Mouse (Mus musculus) T-helper 17 cell (primary cell): ENCODE results near the gene Tmem273.

Experiments used
- in situ Hi-C, 2 experiments: fragments of 300-600 bp; cut with MboI, MseI; formaldehyde crosslinking; loops; 1 replicate in 1 of 2; 2 replicates in 1 of 2; pipeline ENCODE4 v1.15.1; 2025; ENCODE audit warnings: high pct_unique_total_duplicates in 2 of 2

Tmem273 gene

DNA sequence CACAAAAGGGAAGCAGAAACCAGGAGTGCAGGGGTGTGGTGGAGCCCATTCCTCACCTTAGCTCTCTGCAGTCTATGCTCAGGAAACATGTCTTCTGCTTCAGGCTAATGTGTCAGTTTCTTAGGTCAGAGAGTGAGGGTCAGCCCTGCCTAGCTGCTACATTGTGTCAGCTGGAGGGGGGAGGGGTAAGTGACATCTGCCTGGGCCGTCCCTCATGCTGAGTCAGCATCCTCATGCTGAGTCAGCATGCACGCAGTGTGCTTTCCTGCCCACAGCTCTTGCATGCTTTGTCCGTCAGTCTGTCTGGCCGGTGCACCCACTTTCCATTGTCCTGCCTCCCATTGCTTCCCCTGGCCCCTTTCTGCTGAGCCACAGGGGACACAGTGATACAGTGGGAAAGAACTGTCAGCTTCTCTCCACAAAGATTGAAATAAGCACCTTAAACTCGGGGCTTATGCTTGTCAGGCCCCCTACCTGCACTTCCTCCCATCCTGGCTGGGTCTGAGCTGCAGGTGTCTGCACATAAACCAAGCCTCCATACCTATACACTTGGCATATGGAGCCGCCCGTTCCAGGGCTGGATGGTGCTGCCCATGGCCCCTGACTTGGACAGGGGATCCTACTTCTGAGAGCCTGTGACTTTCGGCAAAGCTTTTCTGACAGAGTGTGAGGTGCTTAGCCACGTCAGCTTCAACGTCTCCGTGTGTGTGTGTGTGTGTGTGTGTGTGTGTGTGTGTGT lies 74.2 kb downstream of the Tmem273 start:
- in situ Hi-C loops: no loop called here

DNA sequence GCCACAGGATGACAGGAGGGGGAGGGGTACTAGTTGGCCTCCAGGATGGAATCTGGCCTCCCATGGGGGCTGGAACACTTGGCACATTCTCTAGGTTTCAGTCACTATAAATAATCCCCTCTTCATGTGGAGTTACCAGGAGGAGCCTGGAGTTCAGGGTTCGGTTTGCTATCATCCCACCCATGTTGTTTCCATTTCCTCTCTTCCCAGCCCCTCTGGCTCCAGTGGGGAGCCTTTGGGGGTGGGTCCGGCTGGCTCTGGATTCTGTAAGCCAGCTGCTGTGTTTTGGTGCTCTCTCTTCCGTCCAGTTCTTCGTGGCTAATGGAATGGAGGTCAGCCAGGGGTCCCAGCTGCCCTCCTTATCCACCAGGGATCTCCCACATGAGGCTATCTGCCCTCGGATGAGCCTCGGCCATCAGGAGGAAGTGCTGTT lies 75.4 kb downstream of the Tmem273 start:
- in situ Hi-C loops: no loop called here

DNA sequence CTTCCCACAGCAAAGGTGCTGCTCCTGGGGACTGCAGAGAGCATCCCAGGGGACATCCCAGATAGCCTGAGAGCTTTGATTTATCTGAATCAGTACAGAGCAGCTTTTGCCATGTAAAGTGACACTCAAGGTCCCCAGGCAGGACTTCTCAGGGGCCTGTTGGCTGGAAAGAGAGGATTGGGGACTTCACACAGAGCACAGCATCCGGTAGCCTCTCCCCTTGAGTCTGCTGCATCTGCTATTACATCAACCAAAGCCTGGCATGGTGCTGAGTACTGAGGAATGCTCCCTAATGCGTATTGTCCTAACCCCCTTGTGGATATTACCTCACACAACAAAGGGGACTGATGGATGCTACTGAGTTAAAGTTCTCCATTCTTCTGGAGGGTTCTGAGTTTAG lies 75.9 kb downstream of the Tmem273 start:
- in situ Hi-C loops: no loop called here

DNA sequence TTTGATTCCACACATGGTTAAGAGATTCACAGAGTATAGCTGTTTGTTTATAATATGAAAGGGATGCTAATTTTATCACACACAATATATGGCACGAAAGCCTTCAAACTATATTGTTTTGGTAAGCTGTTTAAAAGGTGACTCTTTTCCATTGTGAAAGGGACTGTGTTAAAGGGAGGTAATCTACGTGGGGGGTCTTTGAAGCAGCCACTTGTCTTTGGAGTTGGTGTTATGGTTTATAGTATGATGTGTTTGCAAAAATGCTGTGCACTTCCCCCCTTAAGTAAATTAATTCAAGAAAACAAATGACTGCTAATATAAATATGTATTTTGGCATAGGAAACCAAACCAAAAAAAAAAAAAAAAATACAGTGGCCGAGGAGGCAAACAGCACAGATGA lies 79.6 kb downstream of the Tmem273 start:
- in situ Hi-C loops: no loop called here
